Mouse (Mus musculus): ENCODE data around the gene Sncb. TPM values are rescaled to one million over a fixed set of nuclear protein-coding genes. Genes with fewer than 3 reads are reported as not detected.

Gene Sncb
- total RNA-seq, 2 experiments from 2014 or later, result not detected

- ATAC-seq (ENCODE audit: poor library complexity, severe bottlenecking), result no peak
These were observed 17.3 kb upstream of the Sncb start, which contains the start of gene Eif4e1b for GRCm38 (mm10) chr13:54783698-54784097. Gene Eif4e1b (plus strand): TSS chr13:54783998.

DNA sequence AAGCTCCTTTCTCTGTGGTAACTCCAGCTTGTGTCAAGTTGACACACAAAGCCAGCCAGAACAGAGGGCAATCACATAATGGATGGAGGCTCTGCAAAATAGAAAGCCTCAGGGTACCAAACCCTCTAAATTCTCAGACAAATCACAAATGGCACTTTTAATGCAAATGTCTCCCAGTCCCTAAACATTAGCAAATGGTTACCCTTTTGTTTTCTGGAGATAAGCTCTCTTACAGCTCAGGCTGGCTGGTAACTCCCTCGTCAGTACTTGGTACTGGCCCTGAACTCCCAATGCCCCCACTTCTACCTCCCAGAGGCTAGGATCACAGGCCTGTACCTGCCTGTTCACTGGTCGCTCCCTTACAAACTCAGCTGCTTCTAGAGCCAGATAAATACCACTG, 16.8 kb upstream of the Sncb start:
- no peak for ATAC-seq (ENCODE audit: poor library complexity, severe bottlenecking)

GRCm38 (mm10) chr13:54781086-54781485, 14.7 kb upstream of the Sncb start:
- no peak for ATAC-seq (ENCODE audit: poor library complexity, severe bottlenecking)

- ATAC-seq (ENCODE audit: poor library complexity, severe bottlenecking), result no peak
These were observed 14.2 kb upstream of the Sncb start for GRCm38 (mm10) chr13:54780592-54780991.

- ATAC-seq (ENCODE audit: poor library complexity, severe bottlenecking), result no peak
These were observed 617 bp upstream of the Sncb start for GRCm38 (mm10) chr13:54767012-54767411.

DNA sequence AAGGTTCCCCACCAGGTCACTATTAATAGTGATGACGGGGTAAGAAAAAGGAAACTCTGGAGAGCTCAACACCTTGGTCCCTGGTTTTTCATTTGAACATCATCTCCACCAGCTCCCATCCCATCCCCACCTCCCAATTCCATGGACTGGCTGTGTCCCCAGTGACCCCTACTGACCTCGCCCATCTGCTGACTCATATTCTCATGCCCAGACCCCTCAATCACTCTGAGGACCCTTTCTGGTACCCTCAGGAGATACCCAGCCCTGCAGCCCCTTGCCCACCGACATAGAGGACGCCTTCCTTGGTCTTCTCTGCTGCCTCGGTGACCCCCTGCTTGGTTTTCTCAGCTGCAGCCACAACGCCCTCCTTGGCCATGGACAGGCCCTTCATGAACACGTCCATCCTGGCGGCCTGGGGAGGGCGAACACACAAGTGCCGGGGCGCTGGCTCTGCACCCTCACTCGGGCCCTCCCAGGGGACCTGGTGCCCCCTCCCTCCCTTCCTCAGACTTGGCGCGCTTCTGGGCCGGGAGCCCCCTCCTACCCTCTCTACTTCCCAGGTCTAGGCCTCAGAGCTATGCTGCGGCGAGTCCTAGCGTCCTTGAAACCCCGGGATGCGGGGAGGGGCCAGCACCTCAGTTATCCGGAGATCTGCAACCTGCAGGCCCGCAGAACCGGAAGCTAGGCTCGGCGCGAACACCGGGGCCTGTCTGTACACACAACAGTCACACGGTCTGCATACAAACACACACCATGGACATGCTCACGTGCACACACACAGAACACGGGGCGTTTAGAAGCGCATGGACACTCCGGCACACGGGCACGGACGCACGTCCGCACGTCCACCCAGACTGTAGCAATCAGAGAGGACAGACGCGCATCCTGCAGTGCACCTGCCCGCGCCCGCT, 859 bp downstream of the Sncb start:
- ATAC-seq (ENCODE audit: poor library complexity, severe bottlenecking), result no peak

DNA sequence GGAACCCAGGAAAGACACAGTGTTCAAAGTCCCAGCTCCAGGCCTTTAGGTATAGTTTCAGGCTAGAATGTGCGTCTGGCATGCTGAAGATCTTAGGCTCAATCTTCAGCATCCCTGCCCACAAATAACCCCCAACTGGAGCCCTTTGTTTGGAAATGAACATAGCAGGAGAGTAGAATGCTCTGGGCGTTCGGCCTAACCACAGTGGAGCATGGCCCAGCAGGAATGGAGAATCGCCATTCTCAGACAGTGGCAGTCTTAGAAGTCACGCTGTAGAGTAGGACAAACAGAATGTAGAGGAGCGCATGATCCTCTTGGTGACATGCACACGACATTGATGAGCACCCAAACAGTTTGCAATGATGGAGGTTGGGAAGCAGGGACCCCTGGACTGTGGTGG, 5.5 kb downstream of the Sncb start:
- ATAC-seq (ENCODE audit: poor library complexity, severe bottlenecking), result no peak

GRCm38 (mm10) chr13:54760164-54760795, 6.1 kb downstream of the Sncb start:
- ATAC-seq (ENCODE audit: poor library complexity, severe bottlenecking), result no peak

- no peak for ATAC-seq (ENCODE audit: poor library complexity, severe bottlenecking)
These were observed 6.9 kb downstream of the Sncb start for GRCm38 (mm10) chr13:54759496-54759895.

- ATAC-seq (ENCODE audit: poor library complexity, severe bottlenecking), result no peak
These were observed 7.5 kb downstream of the Sncb start for GRCm38 (mm10) chr13:54758756-54759470.

GRCm38 (mm10) chr13:54758045-54758755, 8.2 kb downstream of the Sncb start:
- ATAC-seq (ENCODE audit: poor library complexity, severe bottlenecking), result peak; percentile 69

DNA sequence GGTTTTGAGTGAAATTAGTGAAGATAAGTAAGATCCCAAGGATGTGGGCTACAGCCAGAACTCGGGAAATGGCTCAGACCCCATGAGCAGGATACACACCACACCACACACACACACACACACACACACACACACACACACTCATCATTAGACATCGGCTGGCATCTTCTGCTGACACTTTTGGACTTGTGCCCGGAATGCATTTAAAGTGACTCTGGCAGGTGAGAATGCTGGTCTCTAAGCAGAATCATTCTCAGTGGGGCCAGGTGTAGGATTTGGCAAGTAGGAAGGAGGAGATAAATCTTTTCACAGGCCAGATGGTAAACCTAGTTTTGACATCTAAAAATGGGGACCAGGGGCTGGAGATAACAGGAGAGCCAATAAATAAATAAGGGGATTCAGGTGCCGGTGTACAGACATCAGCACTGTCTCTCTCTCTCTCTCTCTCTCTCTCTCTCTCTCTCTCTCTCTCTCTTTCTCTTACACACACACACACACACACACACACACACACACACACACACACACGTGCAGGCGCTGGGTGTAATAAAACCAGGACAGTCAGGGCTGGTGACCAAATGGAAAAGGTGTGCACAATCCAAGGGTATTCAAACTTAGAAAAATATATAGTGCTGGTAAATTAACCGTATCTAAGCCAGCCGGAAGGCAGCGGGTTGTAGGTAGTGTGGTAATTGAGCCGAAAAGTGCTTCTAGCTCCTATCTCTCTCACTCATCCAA, 9.1 kb downstream of the Sncb start:
- no peak for ATAC-seq (ENCODE audit: poor library complexity, severe bottlenecking)

DNA sequence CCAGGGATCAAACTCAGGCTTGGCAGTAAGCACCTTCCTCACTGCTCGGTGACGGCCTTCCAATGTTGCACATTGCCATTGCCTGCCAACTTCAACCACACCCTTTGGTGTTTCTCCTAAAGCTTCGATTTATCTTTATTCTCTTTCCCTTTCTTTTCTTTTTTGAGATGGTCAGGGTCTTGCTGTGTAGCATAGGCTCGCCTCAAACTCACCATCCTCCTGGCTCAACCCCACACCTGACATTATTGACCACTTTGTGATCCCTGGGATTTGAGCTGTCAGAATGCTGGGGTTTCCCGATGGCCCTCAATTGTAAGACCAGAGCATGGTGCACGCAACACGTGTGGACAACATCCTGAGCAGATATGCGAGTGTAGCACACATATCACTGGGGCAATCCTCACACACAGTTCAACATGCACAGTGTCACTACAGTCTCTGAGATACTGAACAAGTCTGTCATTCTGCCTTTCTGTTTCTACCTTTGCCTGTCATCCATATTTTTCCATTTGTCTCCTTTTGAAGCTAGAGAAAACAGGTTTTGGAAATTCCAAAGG, 10.2 kb downstream of the Sncb start:
- ATAC-seq (ENCODE audit: poor library complexity, severe bottlenecking), result no peak

GRCm38 (mm10) chr13:54755201-54755830, 11.1 kb downstream of the Sncb start:
- ATAC-seq (ENCODE audit: poor library complexity, severe bottlenecking), result no peak

GRCm38 (mm10) chr13:54754169-54755080, 12.0 kb downstream of the Sncb start:
- ATAC-seq (ENCODE audit: poor library complexity, severe bottlenecking), result no peak

GRCm38 (mm10) chr13:54753733-54754132, 12.7 kb downstream of the Sncb start:
- ATAC-seq (ENCODE audit: poor library complexity, severe bottlenecking), result no peak

GRCm38 (mm10) chr13:54752656-54753055, 13.7 kb downstream of the Sncb start:
- ATAC-seq (ENCODE audit: poor library complexity, severe bottlenecking), result no peak

DNA sequence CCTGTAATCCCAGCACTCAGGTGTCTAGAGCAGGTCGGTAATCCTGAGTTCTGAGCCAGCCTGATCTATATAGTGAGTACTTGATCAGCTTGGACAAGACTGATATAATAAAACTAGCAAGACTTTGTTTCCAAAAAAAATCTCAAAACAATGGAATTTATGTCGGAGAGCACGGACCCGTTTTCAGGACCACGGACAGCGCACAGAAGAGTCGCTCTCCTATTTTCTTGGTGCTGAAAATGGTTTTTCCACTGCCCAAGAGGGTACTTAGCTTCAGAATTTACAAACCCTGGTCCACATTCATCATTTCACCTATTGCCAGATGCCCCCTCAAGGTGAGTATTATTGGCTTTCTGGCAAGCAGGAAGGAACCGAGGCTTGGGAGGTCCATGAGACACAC, 15.7 kb downstream of the Sncb start:
- ATAC-seq (ENCODE audit: poor library complexity, severe bottlenecking), result no peak
